In genomic region chr1:162859545-162859976, GRCm38 (mm10) we compare ENCODE assay signal across 9 mouse cellular contexts. TPM values are rescaled to one million over a fixed set of nuclear protein-coding genes. Genes with fewer than 3 reads are reported as not detected.
A peak's percentile ranks its signal among the peaks of the same experiment; 100 is the strongest.
DNase-seq lines count a peak whose midpoint lies in the region; ATAC-seq and TF ChIP-seq lines count a peak whose summit lies in the region.
"Had no signal": no experiment of that assay in that cellular context is flagged by ENCODE, and none has a peak within 500 bp of the region (broad histone marks: within the 10 kb centered on the region; RNA-seq: fewer than 3 reads in every experiment).

No protein-coding gene starts in this region.

- H3K9me3 ChIP-seq in limb, embryonic 10.5 days (replicated peaks), result no peaks in the 10 kb centered on the region
- H3K9me3 ChIP-seq: liver, embryonic 13.5 days had no signal

- peak overlapping the region; percentile 65 for H3K27ac ChIP-seq in limb, embryonic 10.5 days
- H3K27ac ChIP-seq: liver, embryonic 13.5 days had no signal

- DNase-seq in cerebellum, postnatal 14 days, result peak; percentile 4 to 18
- DNase-seq in cerebellum, adult 18-20 months, result no peak
- DNase-seq in Patski (ENCODE audit: low read depth, low spot score), result no peak
- DNase-seq in gastrocnemius, postnatal 36 days, result peak; percentile 12 to 21
- DNase-seq in limb, embryonic 10.5 days (ENCODE audit: low spot score), result no peak
- no peak for DNase-seq in spleen, postnatal 14 days (ENCODE audit: low spot score in 2 of 2)
- no peak for DNase-seq in Muller cell, postnatal 12 days (ENCODE audit: inconsistent ontology term)
- no peak for DNase-seq in layer of hippocampus, adult 11-12 months (ENCODE audit: low spot score)
- DNase-seq: liver, embryonic 13.5 days had no signal

- no peak overlapping the region for H3K4me3 ChIP-seq in limb, embryonic 10.5 days
- H3K4me3 ChIP-seq: liver, embryonic 13.5 days had no signal

- no peaks in the 10 kb centered on the region for H3K27me3 ChIP-seq in Patski
- no peaks in the 10 kb centered on the region for H3K27me3 ChIP-seq in limb, embryonic 10.5 days (ENCODE audit: low read depth, poor library complexity, severe bottlenecking)
- H3K27me3 ChIP-seq: liver, embryonic 13.5 days had no signal

- WGBS in limb, embryonic 10.5 days, result 72% methylated on average over 10 of the region's 10 CpGs

- in situ Hi-C loops in Patski (cut with MboI; ENCODE audit: low pct_unique_long_range_greater_than_20kb), result no loop called here

- H3K36me3 ChIP-seq in limb, embryonic 10.5 days, result no peaks in the 10 kb centered on the region
- H3K36me3 ChIP-seq: liver, embryonic 13.5 days had no signal

- POLR2A ChIA-PET in Patski (lab: Charles Lee), result no interaction called here

- intact Hi-C loops in gastrocnemius, postnatal 36 days (cut with DNase I), result no loop called here

- CTCF ChIA-PET in Patski (lab: Charles Lee), result interaction anchor here (1.3 to 1.5 kb wide), 2 partner anchors 10 to 21 kb away, joined by 3 to 4 read pairs; no protein-coding TSS in a partner anchor

- TF ChIP-seq CTCF in Patski (IDR thresholded peaks at IDR 0.05), result no peak

- peaks cover 25% of the 10 kb centered on the region for H3K4me1 ChIP-seq in limb, embryonic 10.5 days

- ATAC-seq in Patski, result peak; percentile 51

RNA-seq across cellular contexts. Expression of gene Fmo1, which starts 6.8 kb away (rescaled TPM):
- 19.1 TPM for polyA plus RNA-seq in Patski (2021)
- 10 to 100 TPM; 13.1 to 17.0 TPM for total RNA-seq in gastrocnemius, postnatal 36 days (2021)
- 1.6 and 2.1 TPM in 2 replicates for polyA plus RNA-seq in limb, embryonic 10.5 days (2016; fragmentation: Nextera tagmentation; extraction: Ambion mirVana)

RNA-seq across cellular contexts. Expression of gene Fmo2, which starts 39.0 kb away (rescaled TPM):
- 0.42 TPM for polyA plus RNA-seq in Patski (2021)
- total RNA-seq in gastrocnemius, postnatal 36 days (2021), result 10 to 100 TPM; 13.4 to 15.1 TPM
- 0.08 TPM in 1 of 2 replicates, not detected in the other for polyA plus RNA-seq in limb, embryonic 10.5 days (2016; fragmentation: Nextera tagmentation; extraction: Ambion mirVana)

RNA-seq across cellular contexts. Expression of gene Fmo4, which starts 45.8 kb away (rescaled TPM):
- polyA plus RNA-seq in Patski (2021), result 0.14 TPM
- total RNA-seq in gastrocnemius, postnatal 36 days (2021), result under 1 TPM; 0.12 to 0.41 TPM
- polyA plus RNA-seq in limb, embryonic 10.5 days (2016; fragmentation: Nextera tagmentation; extraction: Ambion mirVana), result 0.08 TPM in 1 of 2 replicates, not detected in the other

Comparison
In these comparisons a context has a peak if more than half of its experiments do, and no peak if none do; other contexts are left out.
1. DNase-seq: peak in cerebellum, postnatal 14 days (2 of 2) and gastrocnemius, postnatal 36 days (2 of 2); none in cerebellum, adult 18-20 months (0 of 2), Patski (single experiment), limb, embryonic 10.5 days (single experiment), spleen, postnatal 14 days (0 of 2), Muller cell, postnatal 12 days (single experiment) and layer of hippocampus, adult 11-12 months (single experiment).